Mouse (Mus musculus): ENCODE data around the gene 4930523C07Rik.
A peak's percentile ranks its signal among the peaks of the same experiment; 100 is the strongest.

4930523C07Rik gene

DNA sequence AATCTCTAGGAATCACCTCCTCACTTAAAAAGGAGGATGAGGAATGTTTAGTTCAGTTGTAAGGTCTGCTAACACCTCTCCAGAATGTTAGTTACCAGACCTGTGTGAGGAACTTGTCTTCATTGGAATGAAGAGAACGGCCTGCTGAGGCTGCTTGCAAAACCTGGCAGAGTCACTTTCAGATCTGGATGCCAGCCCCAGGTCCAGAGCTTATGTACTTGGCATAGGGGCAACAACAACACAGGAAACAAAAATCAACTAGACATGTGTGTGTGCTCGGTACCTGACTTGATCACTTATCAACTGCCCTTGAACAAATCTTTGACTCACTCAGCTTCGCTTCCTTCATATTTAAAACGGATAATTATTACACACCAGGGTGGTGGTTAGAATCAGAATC, 2.6 kb downstream of the 4930523C07Rik start:
- DNase-seq: no peak

GRCm38 (mm10) chr1:160047481-160047931, 3.3 kb downstream of the 4930523C07Rik start:
- no peak for DNase-seq

DNA sequence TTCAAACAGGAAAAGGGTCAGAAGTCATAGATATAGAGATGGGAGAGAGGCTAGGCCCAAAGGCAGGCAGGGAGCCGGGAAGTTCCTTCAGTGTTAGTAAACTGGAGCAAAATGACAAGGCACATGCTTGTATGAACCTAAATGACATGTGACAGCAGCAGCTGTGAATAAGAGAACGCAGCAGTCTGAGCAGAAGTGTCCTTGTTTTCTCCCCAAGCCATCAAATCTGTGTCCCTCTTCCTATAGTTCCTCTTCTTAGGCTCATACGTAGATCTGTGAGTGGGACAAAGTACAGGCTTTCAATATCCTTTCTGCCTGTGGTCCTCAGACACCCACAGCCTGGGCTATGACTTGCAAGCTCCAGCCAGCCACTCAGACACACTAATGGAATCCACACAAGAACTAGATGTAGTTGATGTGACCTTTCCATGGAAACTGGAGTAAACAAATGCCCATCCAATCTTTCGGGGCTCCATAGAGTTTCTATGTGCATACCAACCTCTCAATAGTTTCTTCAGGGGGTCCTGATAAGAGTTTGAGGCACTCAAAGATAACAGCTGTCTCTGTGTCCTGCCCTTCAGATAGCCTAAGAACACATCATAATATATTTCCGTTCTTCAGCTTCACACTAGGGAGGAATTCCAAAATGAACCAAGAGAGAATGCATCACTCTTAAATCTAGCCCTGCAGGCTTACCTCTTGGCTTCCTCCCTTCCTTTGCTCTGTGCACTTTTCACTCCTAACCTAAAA, 5.1 kb downstream of the 4930523C07Rik start:
- no peak for DNase-seq

DNA sequence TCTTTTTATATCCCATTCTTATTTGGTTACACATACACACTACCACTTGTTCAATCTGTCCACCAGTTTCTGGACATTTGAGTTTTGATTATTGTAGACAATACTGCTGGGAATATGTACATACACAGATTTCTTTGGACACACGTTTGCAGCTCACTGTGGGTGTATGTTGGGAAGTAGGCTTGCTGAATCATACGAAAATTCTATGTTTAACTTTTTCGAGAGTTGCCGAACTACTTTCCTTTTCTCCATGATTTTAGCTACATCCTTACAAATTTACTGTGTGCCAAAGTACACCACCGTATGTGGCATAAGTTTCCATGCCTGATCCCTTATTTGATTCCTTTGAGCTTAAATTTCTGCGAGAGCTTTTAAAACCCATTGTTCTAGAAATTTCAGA, 6.7 kb downstream of the 4930523C07Rik start:
- no peak for DNase-seq

GRCm38 (mm10) chr1:160052556-160053315, 8.6 kb downstream of the 4930523C07Rik start:
- no peak for DNase-seq

DNA sequence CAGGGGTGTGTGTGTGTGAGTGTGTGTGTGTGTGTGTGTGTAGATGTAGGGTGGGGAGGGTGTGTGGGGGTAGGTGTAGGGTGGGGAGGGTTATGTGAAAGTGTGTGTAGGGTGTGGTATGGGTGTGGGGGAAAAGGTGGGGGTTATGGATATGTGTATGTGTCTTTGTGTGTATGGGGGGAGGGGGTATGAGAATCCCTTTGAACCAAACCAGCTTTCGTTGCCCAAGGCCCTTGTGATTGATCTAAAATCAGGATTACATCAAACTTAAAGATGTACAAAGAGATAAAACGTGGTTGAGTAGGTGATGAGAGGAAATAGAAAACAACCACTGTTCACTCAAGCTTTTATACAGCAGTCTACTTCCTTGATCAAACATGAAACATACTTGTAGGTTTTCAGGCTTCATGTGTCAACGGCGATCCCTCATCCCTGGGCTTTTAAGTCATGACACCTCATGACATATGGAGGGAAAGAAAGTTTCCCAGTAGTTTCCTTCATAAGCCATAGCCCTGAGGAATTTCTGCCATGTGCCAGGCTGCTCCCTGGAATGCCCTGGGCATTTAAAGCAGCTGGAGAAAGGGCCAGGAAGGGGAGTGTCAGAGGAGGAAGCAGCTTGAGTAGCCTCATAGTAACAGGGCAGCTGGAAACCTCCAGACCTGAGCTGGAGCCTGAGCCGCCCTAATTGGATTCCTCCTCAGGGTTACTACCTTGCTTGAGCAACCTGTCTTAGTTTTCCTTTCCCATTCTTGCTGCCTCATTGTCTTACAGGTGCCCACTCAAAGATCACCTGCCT, 9.5 kb downstream of the 4930523C07Rik start:
- no peak for DNase-seq

DNA sequence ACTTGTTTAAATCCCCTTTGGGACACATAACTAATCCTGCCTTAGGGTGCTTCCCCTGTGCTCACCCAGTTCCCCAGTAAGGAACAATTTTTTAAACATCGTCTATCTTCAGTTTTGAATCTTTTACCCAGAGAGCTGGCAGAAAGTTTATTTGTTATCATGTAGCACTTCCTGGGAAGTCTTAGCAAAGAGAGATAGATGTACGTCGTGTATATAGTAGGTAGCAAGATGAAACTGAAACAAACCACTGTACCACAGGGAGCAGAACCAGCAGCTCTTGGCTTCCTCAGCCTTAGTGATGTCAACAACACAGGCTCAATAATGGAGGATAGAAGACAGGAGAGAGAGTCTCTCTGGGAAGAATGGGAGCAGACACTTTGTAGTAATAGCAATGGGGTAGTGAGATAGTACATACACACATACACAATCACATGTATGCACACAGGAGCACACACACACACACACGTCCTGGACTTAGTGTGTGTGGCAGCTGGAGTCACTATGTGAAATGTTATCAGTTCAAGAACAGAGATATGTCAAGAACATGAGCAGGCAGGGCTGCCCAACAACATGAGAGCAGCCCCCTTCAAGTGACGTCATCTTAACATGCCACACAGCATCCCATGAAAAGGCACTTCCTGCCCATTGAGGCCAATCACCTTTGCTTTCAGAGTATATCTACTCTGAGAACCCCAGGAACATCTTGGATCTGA, 10.3 kb downstream of the 4930523C07Rik start:
- DNase-seq: no peak

- DNase-seq: no peak
Observed at GRCm38 (mm10) chr1:160057657-160058056, 13.5 kb downstream of the 4930523C07Rik start.

- no peak for DNase-seq
Observed at GRCm38 (mm10) chr1:160059908-160060307, 15.7 kb downstream of the 4930523C07Rik start.

GRCm38 (mm10) chr1:160060542-160060941, 16.4 kb downstream of the 4930523C07Rik start:
- no peak for DNase-seq

- DNase-seq: no peak
Observed at GRCm38 (mm10) chr1:160061321-160061720, 17.1 kb downstream of the 4930523C07Rik start.

DNA sequence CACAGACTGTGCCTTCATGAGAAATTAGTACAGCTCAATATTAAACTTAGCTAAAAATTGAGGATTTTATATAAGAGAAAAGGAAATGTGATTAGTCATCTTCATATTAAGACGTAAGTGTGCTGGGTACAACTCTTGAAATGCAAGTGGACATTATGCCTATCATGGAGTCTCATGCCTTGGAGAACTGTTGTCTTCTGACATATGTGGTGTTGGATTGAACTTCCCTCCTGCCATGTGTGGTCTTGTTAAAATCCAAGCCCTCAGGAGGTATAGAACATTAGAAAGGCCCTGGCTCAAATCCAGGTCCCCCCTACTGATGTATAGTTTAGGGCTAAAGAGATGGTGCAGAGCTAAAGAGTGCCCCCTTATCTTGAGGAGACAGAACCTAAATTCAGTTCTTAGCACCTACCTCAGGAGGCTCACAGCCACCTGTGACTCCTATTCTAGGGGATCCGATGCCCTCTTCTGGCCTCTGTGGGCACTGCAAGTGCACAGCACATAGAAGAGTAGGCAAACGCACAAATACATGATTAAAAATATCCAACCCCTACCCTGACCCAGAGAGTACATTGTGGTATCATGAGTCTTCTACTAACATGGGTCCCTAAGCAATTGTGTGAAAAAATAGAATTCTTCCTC, 17.7 kb downstream of the 4930523C07Rik start:
- DNase-seq: no peak

GRCm38 (mm10) chr1:160064547-160065144, 20.5 kb downstream of the 4930523C07Rik start:
- no peak for DNase-seq

GRCm38 (mm10) chr1:160078882-160079661, 34.9 kb downstream of the 4930523C07Rik start:
- DNase-seq: no peak

GRCm38 (mm10) chr1:160080800-160081436, 36.7 kb downstream of the 4930523C07Rik start:
- peak; percentile 69 to 83 for DNase-seq

GRCm38 (mm10) chr1:160082647-160083046, 38.5 kb downstream of the 4930523C07Rik start:
- DNase-seq: no peak

GRCm38 (mm10) chr1:160084239-160084638, 40.1 kb downstream of the 4930523C07Rik start:
- DNase-seq: no peak

GRCm38 (mm10) chr1:160086651-160087050, 42.5 kb downstream of the 4930523C07Rik start:
- no peak for DNase-seq

- no peak for DNase-seq
Observed at GRCm38 (mm10) chr1:160099659-160100302, 55.6 kb downstream of the 4930523C07Rik start.

DNA sequence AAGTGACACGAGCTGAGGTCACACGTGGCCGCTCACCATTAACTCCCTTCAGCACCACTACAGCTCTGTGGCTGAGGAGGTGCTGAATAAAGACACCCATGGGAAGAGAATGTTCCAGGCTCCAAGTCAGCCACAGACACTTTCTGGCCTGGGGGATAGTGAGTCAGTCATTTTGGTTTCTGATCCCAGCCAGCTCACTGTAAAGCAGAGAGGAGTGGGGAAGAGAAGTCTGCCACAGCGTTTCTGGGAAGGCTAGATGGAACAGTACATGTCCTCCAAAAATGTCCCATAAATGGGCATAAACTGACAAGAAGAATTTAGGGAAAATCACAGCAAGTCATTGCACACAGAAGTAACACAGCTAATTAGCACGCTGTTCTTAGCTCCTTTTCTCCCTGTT, 56.8 kb downstream of the 4930523C07Rik start:
- DNase-seq: no peak

All from cerebellum, adult 18-20 months (tissue).